Mouse (Mus musculus) liver, embryonic 16.5 days (tissue): Measurements from ENCODE around the gene Hivep3. TPM values are rescaled to one million over a fixed set of nuclear protein-coding genes. Genes with fewer than 3 reads are reported as not detected.

ENCODE experiments used
- ATAC-seq: fragments of 200-750 bp; cut with Nextera tagmentation; 2 replicates; pipeline ENCODE4 v1.8.0; 2017; ENCODE audit warnings: low read depth, mild to moderate bottlenecking, moderate number of reproducible peaks, moderate library complexity
- H3K27ac ChIP-seq: fragments of 300-500 bp; sonication (generic); 2 replicates; pipeline ENCODE4 v1.5.1; 2014; ENCODE audit warnings: mild to moderate bottlenecking, low read length
- H3K27me3 ChIP-seq: fragments of 300-500 bp; sonication (generic); 2 replicates; pipeline ENCODE4 v1.6.1; 2014; ENCODE audit warnings: low read depth, low read length, mixed read lengths; ENCODE audit not compliant: control insufficient read depth, insufficient read depth
- H3K36me3 ChIP-seq: fragments of 300-500 bp; sonication (generic); 2 replicates; pipeline ENCODE4 v1.6.1; 2014; ENCODE audit warnings: mild to moderate bottlenecking; ENCODE audit not compliant: control insufficient read depth, insufficient read depth
- H3K4me1 ChIP-seq: fragments of 300-500 bp; sonication (generic); 2 replicates; pipeline ENCODE4 v1.6.1; 2014; ENCODE audit warnings: low read depth, low read length, mixed read lengths; ENCODE audit not compliant: control insufficient read depth
- H3K4me2 ChIP-seq: fragments of 300-500 bp; sonication (generic); 2 replicates; pipeline ENCODE4 v1.6.1; 2014; ENCODE audit warnings: low read depth, low read length, mixed read lengths
- H3K4me3 ChIP-seq: fragments of 300-500 bp; sonication (generic); 2 replicates; pipeline ENCODE4 v1.5.1; 2014; ENCODE audit warnings: low read depth, mild to moderate bottlenecking, low read length
- H3K9ac ChIP-seq: fragments of 300-500 bp; sonication (generic); 2 replicates; pipeline ENCODE4 v1.6.1; 2014; ENCODE audit warnings: low read depth, low read length
- H3K9me3 ChIP-seq: fragments of 300-500 bp; sonication (generic); replicated peaks from 2 replicates; pipeline ENCODE4 v1.6.1; 2016; ENCODE audit warnings: low read length; ENCODE audit not compliant: control insufficient read depth
- WGBS: fragments of 180-500 bp; shearing (Covaris S2); extraction: QIAGEN DNeasy Blood & Tissue Kit; methylation state at CpG from one replicate; pipeline ENCODE4 v1.1.7; 2014; ENCODE audit not compliant: insufficient replicate concordance; 5-methylcytosine and 5-hydroxymethylcytosine counted together
- polyA plus RNA-seq: library from polyadenylated mRNA; unstranded; fragments of >200 nt; fragmentation: Nextera tagmentation; extraction: Ambion mirVana; gene quantifications from 2 replicates; pipeline ENCODE4 v1.2.1, GENCODE M21; 2015

The Hivep3 gene
- polyA plus RNA-seq, 1 experiment from 2014 or later = 2.1 TPM

- no peak overlapping the region for H3K9ac ChIP-seq
- no peak for ATAC-seq
- no peaks in the 10 kb centered on the region for H3K9me3 ChIP-seq
- WGBS = 41% methylated on average over 5 of the region's 5 CpGs
- H3K27me3 ChIP-seq = no peaks in the 10 kb centered on the region
- no peak overlapping the region for H3K27ac ChIP-seq
- H3K4me3 ChIP-seq = no peak overlapping the region
- no peaks in the 10 kb centered on the region for H3K36me3 ChIP-seq
- no peak overlapping the region for H3K4me2 ChIP-seq
- no peaks in the 10 kb centered on the region for H3K4me1 ChIP-seq
Observed at GRCm38 (mm10) chr4:119779561-119780400, 46.2 kb downstream of the Hivep3 start.

GRCm38 (mm10) chr4:119780881-119781280 is 47.3 kb downstream of the Hivep3 start:
- 56% methylated on average over 6 of the region's 6 CpGs for WGBS
- Histone ChIP-seq H3K4me2 (no peak overlapping the region), H3K27ac (no peak overlapping the region), H3K4me1 (no peaks in the 10 kb centered on the region), H3K27me3 (no peaks in the 10 kb centered on the region), H3K36me3 (no peaks in the 10 kb centered on the region), H3K9ac (no peak overlapping the region), H3K9me3 (no peaks in the 10 kb centered on the region), H3K4me3 (no peak overlapping the region)
- ATAC-seq = no peak

- no peaks in the 10 kb centered on the region for H3K36me3 ChIP-seq
- H3K9ac ChIP-seq = no peak overlapping the region
- H3K4me1 ChIP-seq = no peaks in the 10 kb centered on the region
- H3K27ac ChIP-seq = no peak overlapping the region
- no peaks in the 10 kb centered on the region for H3K9me3 ChIP-seq
- ATAC-seq = no peak
- H3K4me3 ChIP-seq = no peak overlapping the region
- WGBS = 50% methylated on average over 3 of the region's 3 CpGs
- H3K4me2 ChIP-seq = no peak overlapping the region
- no peaks in the 10 kb centered on the region for H3K27me3 ChIP-seq
Observed at GRCm38 (mm10) chr4:119784959-119785358, 51.4 kb downstream of the Hivep3 start.

DNA sequence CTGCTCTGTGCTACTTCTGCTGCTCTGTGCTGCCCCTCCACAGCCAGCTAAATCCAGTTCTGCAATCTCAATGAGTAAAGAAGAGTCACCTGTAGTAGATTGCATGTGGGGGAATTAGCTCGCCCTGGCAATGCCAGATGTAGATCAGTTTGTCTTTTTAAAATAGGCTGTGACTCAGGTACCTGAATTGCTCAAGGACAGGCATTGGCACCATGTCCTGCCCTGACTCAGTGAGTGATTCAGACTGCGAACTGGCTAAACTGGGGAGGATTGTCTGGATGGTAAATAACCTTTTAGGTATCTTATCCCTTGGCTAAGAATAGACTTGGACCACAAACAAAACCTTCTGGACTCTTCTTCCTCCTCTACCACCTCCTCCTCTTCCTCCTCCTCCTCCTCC is 52.7 kb downstream of the Hivep3 start:
- Histone ChIP-seq H3K27ac (no peak overlapping the region), H3K9ac (no peak overlapping the region), H3K4me3 (no peak overlapping the region), H3K4me2 (no peak overlapping the region), H3K9me3 (no peaks in the 10 kb centered on the region), H3K27me3 (no peaks in the 10 kb centered on the region), H3K36me3 (no peaks in the 10 kb centered on the region), H3K4me1 (no peaks in the 10 kb centered on the region)
- ATAC-seq = no peak
- WGBS = 49% methylated on average over 2 of the region's 2 CpGs

GRCm38 (mm10) chr4:119786721-119787120 is 53.1 kb downstream of the Hivep3 start:
- Histone ChIP-seq H3K4me2 (no peak overlapping the region), H3K36me3 (no peaks in the 10 kb centered on the region), H3K9me3 (no peaks in the 10 kb centered on the region), H3K27me3 (no peaks in the 10 kb centered on the region), H3K4me3 (no peak overlapping the region), H3K9ac (no peak overlapping the region), H3K4me1 (no peaks in the 10 kb centered on the region), H3K27ac (no peak overlapping the region)
- WGBS = 44% methylated on average over 1 of the region's 2 CpGs
- no peak for ATAC-seq

GRCm38 (mm10) chr4:119788746-119789145 is 55.2 kb downstream of the Hivep3 start:
- no peaks in the 10 kb centered on the region for H3K36me3 ChIP-seq
- WGBS = 69% methylated on average over 6 of the region's 6 CpGs

DNA sequence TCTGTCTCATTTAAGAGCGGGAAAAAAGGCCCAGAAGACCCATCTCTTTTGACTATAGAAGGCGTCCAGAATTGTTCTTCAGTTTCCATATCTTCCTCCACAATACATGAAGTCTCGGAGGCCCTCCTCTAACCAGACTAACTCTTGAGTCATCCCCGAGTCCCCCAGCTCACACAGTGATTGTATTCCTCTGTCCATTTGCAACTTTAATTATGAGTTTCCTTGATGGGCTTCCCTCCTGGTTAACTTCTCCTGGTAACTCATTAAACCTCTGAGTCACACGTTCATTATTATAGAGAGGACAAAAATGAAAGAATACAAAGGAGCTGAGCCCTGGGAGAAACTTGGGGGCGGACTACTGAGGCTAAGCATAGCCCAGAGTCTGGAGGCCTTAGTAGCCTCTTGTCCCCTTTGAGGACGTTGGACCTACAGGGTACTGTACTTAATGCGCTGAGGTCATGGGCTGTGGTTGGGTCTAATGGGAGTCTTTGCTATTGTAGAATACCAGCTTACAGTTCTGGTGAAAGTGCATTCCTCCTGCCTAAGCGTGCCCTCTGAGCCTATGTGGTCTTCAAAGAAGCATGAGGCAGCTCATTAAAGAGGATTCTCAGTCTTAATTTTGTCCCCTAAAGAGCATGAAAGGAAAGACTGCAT is 56.0 kb downstream of the Hivep3 start:
- Histone ChIP-seq H3K4me1 (no peaks in the 10 kb centered on the region), H3K9ac (no peak overlapping the region), H3K4me3 (no peak overlapping the region), H3K27me3 (no peaks in the 10 kb centered on the region), H3K36me3 (no peaks in the 10 kb centered on the region), H3K4me2 (no peak overlapping the region), H3K27ac (no peak overlapping the region), H3K9me3 (no peaks in the 10 kb centered on the region)
- no peak for ATAC-seq
- WGBS = 59% methylated on average over 9 of the region's 9 CpGs

More at GRCm38 (mm10) chr4:119788746-119789145, 55.2 kb downstream of the Hivep3 start:
- ATAC-seq = no peak
- Histone ChIP-seq H3K9ac (no peak overlapping the region), H3K4me3 (no peak overlapping the region), H3K27ac (no peak overlapping the region), H3K4me1 (no peaks in the 10 kb centered on the region), H3K4me2 (no peak overlapping the region), H3K27me3 (no peaks in the 10 kb centered on the region), H3K9me3 (no peaks in the 10 kb centered on the region)

GRCm38 (mm10) chr4:119798891-119799290 is 65.3 kb downstream of the Hivep3 start:
- no peaks in the 10 kb centered on the region for H3K4me1 ChIP-seq
- H3K36me3 ChIP-seq = no peaks in the 10 kb centered on the region
- no peak overlapping the region for H3K4me3 ChIP-seq
- H3K9me3 ChIP-seq = no peaks in the 10 kb centered on the region
- WGBS = 39% methylated on average over 3 of the region's 3 CpGs
- ATAC-seq = no peak
- no peak overlapping the region for H3K27ac ChIP-seq
- no peak overlapping the region for H3K9ac ChIP-seq
- H3K27me3 ChIP-seq = no peaks in the 10 kb centered on the region
- no peak overlapping the region for H3K4me2 ChIP-seq

DNA sequence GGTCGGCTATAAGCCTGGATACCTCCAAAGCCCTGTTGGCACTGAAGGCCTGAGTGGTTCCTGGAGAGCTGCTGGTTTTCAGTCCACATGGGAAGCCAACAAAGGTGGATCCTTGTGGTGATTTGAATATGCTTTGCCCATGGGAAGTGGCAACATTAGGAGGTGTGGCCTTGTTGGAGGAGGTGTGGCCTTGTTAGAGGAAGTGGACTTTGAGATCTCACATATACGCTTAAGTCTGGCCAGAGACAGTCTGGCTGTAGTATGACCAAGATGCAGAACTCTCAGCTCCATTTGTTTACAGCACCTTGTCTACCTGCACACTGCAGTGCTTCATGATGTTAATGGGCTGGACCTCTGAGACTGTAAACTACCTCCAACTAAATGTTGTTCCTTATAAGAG is 73.0 kb downstream of the Hivep3 start:
- no peak overlapping the region for H3K4me3 ChIP-seq
- H3K9ac ChIP-seq = no peak overlapping the region
- ATAC-seq = no peak
- no peak overlapping the region for H3K4me2 ChIP-seq
- H3K9me3 ChIP-seq = no peaks in the 10 kb centered on the region
- WGBS = 50% methylated on average over 2 of the region's 2 CpGs
- H3K27ac ChIP-seq = no peak overlapping the region
- H3K36me3 ChIP-seq = no peaks in the 10 kb centered on the region
- H3K27me3 ChIP-seq = no peaks in the 10 kb centered on the region
- no peaks in the 10 kb centered on the region for H3K4me1 ChIP-seq
